Mouse (Mus musculus): ENCODE measurements around the gene Dmpk. TPM values are rescaled to one million over a fixed set of nuclear protein-coding genes. Genes with fewer than 3 reads are reported as not detected.

Gene Dmpk
- polyA plus RNA-seq (2014; fragmentation: Illumina TruSeq; extraction: RNeasy Lipid Tissue Mini Kit (QIAGEN cat#74804); ENCODE audit: low read depth, low replicate concordance), result 11.7 TPM

GRCm38 (mm10) chr7:19083701-19084100, at the start of gene Dmpk:
Dmpk (plus strand) TSS chr7:19083849.

GRCm38 (mm10) chr7:19054047-19054776, 29.4 kb upstream of the Dmpk start, which contains the start of gene Rsph6a:
Rsph6a (plus strand) TSS chr7:19054690.

GRCm38 (mm10) chr7:19075723-19076585, 7.7 kb upstream of the Dmpk start, which contains the start of gene Dmwd:
Dmwd (plus strand) TSS chr7:19076227.

GRCm38 (mm10) chr7:19094471-19094825, 10.8 kb downstream of the Dmpk start, which contains the start of gene Six5:
Six5 (plus strand) TSS chr7:19094594.

GRCm38 (mm10) chr7:19118028-19118771, 34.6 kb downstream of the Dmpk start, which contains the start of gene Gm4969:
Gm4969 (minus strand) TSS chr7:19118368.

GRCm38 (mm10) chr7:19119631-19120429, 36.2 kb downstream of the Dmpk start, which contains the start of gene Fbxo46:
Fbxo46 (plus strand) TSS chr7:19119859.

Other genes starting within 250 kb of the Dmpk start
- 8.3 TPM for gene Mill2, start 243.9 kb upstream of the Dmpk start, polyA plus RNA-seq (2014; fragmentation: Illumina TruSeq; extraction: RNeasy Lipid Tissue Mini Kit (QIAGEN cat#74804); ENCODE audit: low read depth, low replicate concordance)
- gene Pglyrp1, start 212.5 kb upstream of the Dmpk start, polyA plus RNA-seq (2014; fragmentation: Illumina TruSeq; extraction: RNeasy Lipid Tissue Mini Kit (QIAGEN cat#74804); ENCODE audit: low read depth, low replicate concordance), result not detected
- not detected for gene Ccdc61, start 173.4 kb upstream of the Dmpk start, polyA plus RNA-seq (2014; fragmentation: Illumina TruSeq; extraction: RNeasy Lipid Tissue Mini Kit (QIAGEN cat#74804); ENCODE audit: low read depth, low replicate concordance)
- 0.93 TPM for gene Nova2, start 158.0 kb upstream of the Dmpk start, polyA plus RNA-seq (2014; fragmentation: Illumina TruSeq; extraction: RNeasy Lipid Tissue Mini Kit (QIAGEN cat#74804); ENCODE audit: low read depth, low replicate concordance)
- not detected for gene Nanos2, start 96.4 kb upstream of the Dmpk start, polyA plus RNA-seq (2014; fragmentation: Illumina TruSeq; extraction: RNeasy Lipid Tissue Mini Kit (QIAGEN cat#74804); ENCODE audit: low read depth, low replicate concordance)
- not detected for gene Mypop, start 92.6 kb upstream of the Dmpk start, polyA plus RNA-seq (2014; fragmentation: Illumina TruSeq; extraction: RNeasy Lipid Tissue Mini Kit (QIAGEN cat#74804); ENCODE audit: low read depth, low replicate concordance)
- 2.5 TPM for gene Irf2bp1, start 79.8 kb upstream of the Dmpk start, polyA plus RNA-seq (2014; fragmentation: Illumina TruSeq; extraction: RNeasy Lipid Tissue Mini Kit (QIAGEN cat#74804); ENCODE audit: low read depth, low replicate concordance)
- gene Foxa3, start 60.3 kb upstream of the Dmpk start, polyA plus RNA-seq (2014; fragmentation: Illumina TruSeq; extraction: RNeasy Lipid Tissue Mini Kit (QIAGEN cat#74804); ENCODE audit: low read depth, low replicate concordance), result not detected
- 7.6 TPM for gene Sympk, start 59.5 kb upstream of the Dmpk start, polyA plus RNA-seq (2014; fragmentation: Illumina TruSeq; extraction: RNeasy Lipid Tissue Mini Kit (QIAGEN cat#74804); ENCODE audit: low read depth, low replicate concordance)
- gene Rsph6a, start 29.2 kb upstream of the Dmpk start, polyA plus RNA-seq (2014; fragmentation: Illumina TruSeq; extraction: RNeasy Lipid Tissue Mini Kit (QIAGEN cat#74804); ENCODE audit: low read depth, low replicate concordance), result not detected
- gene Dmwd, start 7.6 kb upstream of the Dmpk start, polyA plus RNA-seq (2014; fragmentation: Illumina TruSeq; extraction: RNeasy Lipid Tissue Mini Kit (QIAGEN cat#74804); ENCODE audit: low read depth, low replicate concordance), result 1.3 TPM
- 1.5 TPM for gene Six5, start 10.7 kb downstream of the Dmpk start, polyA plus RNA-seq (2014; fragmentation: Illumina TruSeq; extraction: RNeasy Lipid Tissue Mini Kit (QIAGEN cat#74804); ENCODE audit: low read depth, low replicate concordance)
- gene Gm4969, start 34.5 kb downstream of the Dmpk start, polyA plus RNA-seq (2014; fragmentation: Illumina TruSeq; extraction: RNeasy Lipid Tissue Mini Kit (QIAGEN cat#74804); ENCODE audit: low read depth, low replicate concordance), result not detected
- gene Fbxo46, start 36.0 kb downstream of the Dmpk start, polyA plus RNA-seq (2014; fragmentation: Illumina TruSeq; extraction: RNeasy Lipid Tissue Mini Kit (QIAGEN cat#74804); ENCODE audit: low read depth, low replicate concordance), result 0.82 TPM
- 10.5 TPM for gene Qpctl, start 65.4 kb downstream of the Dmpk start, polyA plus RNA-seq (2014; fragmentation: Illumina TruSeq; extraction: RNeasy Lipid Tissue Mini Kit (QIAGEN cat#74804); ENCODE audit: low read depth, low replicate concordance)
- 2.0 TPM for gene Snrpd2, start 65.9 kb downstream of the Dmpk start, polyA plus RNA-seq (2014; fragmentation: Illumina TruSeq; extraction: RNeasy Lipid Tissue Mini Kit (QIAGEN cat#74804); ENCODE audit: low read depth, low replicate concordance)
- not detected for gene Gipr, start 82.3 kb downstream of the Dmpk start, polyA plus RNA-seq (2014; fragmentation: Illumina TruSeq; extraction: RNeasy Lipid Tissue Mini Kit (QIAGEN cat#74804); ENCODE audit: low read depth, low replicate concordance)
- not detected for gene Eml2, start 92.6 kb downstream of the Dmpk start, polyA plus RNA-seq (2014; fragmentation: Illumina TruSeq; extraction: RNeasy Lipid Tissue Mini Kit (QIAGEN cat#74804); ENCODE audit: low read depth, low replicate concordance)
- gene Gpr4, start 128.7 kb downstream of the Dmpk start, polyA plus RNA-seq (2014; fragmentation: Illumina TruSeq; extraction: RNeasy Lipid Tissue Mini Kit (QIAGEN cat#74804); ENCODE audit: low read depth, low replicate concordance), result 5.4 TPM
- 13.0 TPM for gene Opa3, start 144.5 kb downstream of the Dmpk start, polyA plus RNA-seq (2014; fragmentation: Illumina TruSeq; extraction: RNeasy Lipid Tissue Mini Kit (QIAGEN cat#74804); ENCODE audit: low read depth, low replicate concordance)
- 17.5 TPM for gene Vasp, start 188.0 kb downstream of the Dmpk start, polyA plus RNA-seq (2014; fragmentation: Illumina TruSeq; extraction: RNeasy Lipid Tissue Mini Kit (QIAGEN cat#74804); ENCODE audit: low read depth, low replicate concordance)
- not detected for gene Ppm1n, start 196.2 kb downstream of the Dmpk start, polyA plus RNA-seq (2014; fragmentation: Illumina TruSeq; extraction: RNeasy Lipid Tissue Mini Kit (QIAGEN cat#74804); ENCODE audit: low read depth, low replicate concordance)
- 1.9 TPM for gene Rtn2, start 198.8 kb downstream of the Dmpk start, polyA plus RNA-seq (2014; fragmentation: Illumina TruSeq; extraction: RNeasy Lipid Tissue Mini Kit (QIAGEN cat#74804); ENCODE audit: low read depth, low replicate concordance)
- 1.3 TPM for gene Fosb, start 226.2 kb downstream of the Dmpk start, polyA plus RNA-seq (2014; fragmentation: Illumina TruSeq; extraction: RNeasy Lipid Tissue Mini Kit (QIAGEN cat#74804); ENCODE audit: low read depth, low replicate concordance)